16 mouse cellular contexts compared by ENCODE assay signal in genomic region chr4:138531761-138532160, GRCm38 (mm10).
"Had no signal": no experiment of that assay in that cellular context is flagged by ENCODE, and none has a peak within 500 bp of the region (broad histone marks: within the 10 kb centered on the region; RNA-seq: fewer than 3 reads in every experiment).

No protein-coding gene starts in this region.

- H3K9ac ChIP-seq: liver, postnatal 0 days; lung, embryonic 15.5 days; midbrain, embryonic 13.5 days; midbrain, embryonic 15.5 days; neural tube, embryonic 12.5 days had no signal

- H3K4me3 ChIP-seq: lung, embryonic 15.5 days; megakaryocyte, embryonic 14.5 days; midbrain, embryonic 13.5 days; midbrain, embryonic 15.5 days; neural tube, embryonic 12.5 days had no signal

- H3K36me3 ChIP-seq: lung, embryonic 15.5 days; midbrain, embryonic 13.5 days; midbrain, embryonic 15.5 days; neural tube, embryonic 12.5 days had no signal

- H3K4me1 ChIP-seq: lung, embryonic 15.5 days; megakaryocyte, embryonic 14.5 days; neural tube, embryonic 12.5 days had no signal

- H3K27ac ChIP-seq: lung, embryonic 15.5 days; macrophage; midbrain, embryonic 13.5 days; midbrain, embryonic 15.5 days; neural tube, embryonic 12.5 days had no signal

- DNase-seq: liver, postnatal 0 days; lung, adult 2 months; lung, postnatal 14 days; lung, postnatal 36 days; right cerebral cortex, postnatal 14 days; thymus, adult 18-20 months; thymus, postnatal 14 days; thymus, postnatal 36 days had no signal

- H3K4me2 ChIP-seq: lung, embryonic 15.5 days; midbrain, embryonic 11.5 days; midbrain, embryonic 13.5 days; midbrain, embryonic 15.5 days; neural tube, embryonic 12.5 days had no signal

- H3K9me3 ChIP-seq: lung, embryonic 15.5 days; midbrain, embryonic 15.5 days; neural tube, embryonic 12.5 days had no signal

- H3K27me3 ChIP-seq: midbrain, embryonic 13.5 days; midbrain, embryonic 15.5 days had no signal

- ATAC-seq: liver, postnatal 0 days; lung, postnatal 0 days; midbrain, embryonic 13.5 days; midbrain, embryonic 15.5 days had no signal
